Mouse (Mus musculus): ENCODE measurements at regions not wholly inside any gene's neighbourhood (a gene's known extent, or its start where the extent isn't known, plus 50 kb on each side); places are given as distances from the start of the nearest gene placed in this dataset.

DNA sequence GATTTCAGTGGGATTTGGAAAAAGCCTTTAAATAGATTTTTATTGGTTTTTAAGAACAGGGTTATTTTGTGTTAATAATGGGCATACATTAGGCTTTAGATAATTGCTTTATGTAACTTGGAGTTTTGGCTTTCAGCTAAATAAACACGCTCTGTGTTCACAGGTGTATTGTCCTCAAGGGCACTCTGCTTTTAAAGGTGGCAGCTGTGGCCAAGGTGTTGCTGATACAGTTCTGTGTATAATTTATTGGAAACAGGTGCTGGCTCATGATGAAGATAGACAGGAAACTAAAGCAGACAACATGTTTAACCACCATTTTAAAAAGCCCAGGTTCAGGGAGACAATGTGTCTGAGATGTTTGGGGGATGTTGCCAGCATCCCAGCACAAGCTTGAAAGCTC lies 242.3 kb upstream of the Lrtm1 start:
- no peak for DNase-seq (ENCODE audit: low spot score)

- no peak for DNase-seq (ENCODE audit: low spot score)
Measured at GRCm38 (mm10) chr14:28777791-28778190, 240.2 kb upstream of the Lrtm1 start.

GRCm38 (mm10) chr14:28781660-28782059 lies 236.3 kb upstream of the Lrtm1 start:
- DNase-seq (ENCODE audit: low spot score), result no peak

DNA sequence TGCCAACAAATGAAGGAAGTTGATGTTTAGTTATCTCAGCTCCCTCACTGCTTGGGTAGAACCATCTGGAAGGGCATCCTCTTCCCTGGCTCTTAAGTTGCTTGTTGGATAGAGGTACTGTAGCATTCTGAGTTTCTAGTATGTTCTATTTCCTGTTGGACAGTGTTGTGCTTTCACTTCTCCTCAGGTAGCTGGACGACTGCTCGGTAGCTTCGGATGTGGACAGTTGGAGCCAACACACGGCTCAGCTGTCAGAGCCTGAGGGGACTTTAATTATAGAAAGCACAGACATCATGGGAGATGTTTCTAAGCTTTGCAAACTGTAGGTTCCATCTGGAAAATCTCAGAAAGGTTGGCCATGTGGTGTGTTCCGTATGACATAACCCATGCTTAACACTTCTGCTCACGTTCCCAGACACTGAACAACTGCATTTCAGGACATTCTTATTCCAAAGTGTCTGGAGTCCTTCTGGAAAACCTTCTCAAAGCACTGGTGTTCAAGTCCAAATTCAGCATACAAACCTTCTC lies 233.8 kb upstream of the Lrtm1 start:
- no peak for DNase-seq (ENCODE audit: low spot score)

- no peak for DNase-seq (ENCODE audit: low spot score)
Measured at GRCm38 (mm10) chr14:28798290-28798689, 219.7 kb upstream of the Lrtm1 start.

GRCm38 (mm10) chr14:28801681-28802080 lies 216.3 kb upstream of the Lrtm1 start:
- no peak for DNase-seq (ENCODE audit: low spot score)

DNA sequence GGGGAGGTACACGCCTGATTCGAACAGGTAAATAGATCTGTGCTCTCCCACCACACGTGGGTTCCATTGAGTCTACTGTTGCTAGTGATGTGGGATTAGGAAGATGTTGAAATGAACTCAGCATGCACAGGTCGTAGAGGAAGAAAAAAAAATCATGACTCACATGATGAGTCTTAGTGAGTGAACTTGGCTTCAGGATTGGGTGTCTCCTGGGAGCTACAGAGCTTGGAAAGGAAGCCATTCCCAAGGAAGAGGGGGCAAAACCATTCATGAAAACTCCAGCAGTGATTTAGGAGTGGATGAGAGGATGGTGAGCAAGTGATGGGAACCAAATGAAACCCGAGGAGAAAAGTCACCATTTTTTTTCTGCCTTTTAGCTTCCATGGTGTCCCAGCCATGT lies 215.9 kb upstream of the Lrtm1 start:
- no peak for DNase-seq (ENCODE audit: low spot score)

GRCm38 (mm10) chr14:28808094-28808493 lies 209.9 kb upstream of the Lrtm1 start:
- no peak for DNase-seq (ENCODE audit: low spot score)

- no peak for DNase-seq (ENCODE audit: low spot score)
Measured at GRCm38 (mm10) chr14:28809355-28809754, 208.7 kb upstream of the Lrtm1 start.

DNA sequence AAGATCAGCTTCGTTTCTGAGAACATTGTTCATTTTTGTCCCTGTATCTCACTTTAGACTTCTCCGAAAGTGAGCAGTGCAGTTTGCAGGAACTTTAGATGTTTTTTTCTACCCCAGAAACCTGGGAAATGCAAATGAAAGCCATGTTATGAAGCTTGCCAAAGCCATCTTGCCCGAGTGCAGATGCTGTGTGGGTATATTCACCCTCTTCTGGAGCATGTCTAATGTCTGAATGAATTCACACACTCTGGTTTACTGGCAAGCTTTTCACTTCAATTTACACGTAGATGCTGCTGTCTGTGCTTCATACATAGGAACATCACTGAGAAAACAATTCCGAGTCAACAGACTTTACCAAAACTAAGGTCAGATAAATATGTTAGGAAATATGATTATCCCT lies 197.0 kb upstream of the Lrtm1 start:
- no peak for DNase-seq (ENCODE audit: low spot score)

- DNase-seq (ENCODE audit: low spot score), result no peak
Measured at GRCm38 (mm10) chr14:28827186-28827585, 190.8 kb upstream of the Lrtm1 start.

- DNase-seq (ENCODE audit: low spot score), result no peak
Measured at GRCm38 (mm10) chr14:28837117-28837516, 180.9 kb upstream of the Lrtm1 start.

DNA sequence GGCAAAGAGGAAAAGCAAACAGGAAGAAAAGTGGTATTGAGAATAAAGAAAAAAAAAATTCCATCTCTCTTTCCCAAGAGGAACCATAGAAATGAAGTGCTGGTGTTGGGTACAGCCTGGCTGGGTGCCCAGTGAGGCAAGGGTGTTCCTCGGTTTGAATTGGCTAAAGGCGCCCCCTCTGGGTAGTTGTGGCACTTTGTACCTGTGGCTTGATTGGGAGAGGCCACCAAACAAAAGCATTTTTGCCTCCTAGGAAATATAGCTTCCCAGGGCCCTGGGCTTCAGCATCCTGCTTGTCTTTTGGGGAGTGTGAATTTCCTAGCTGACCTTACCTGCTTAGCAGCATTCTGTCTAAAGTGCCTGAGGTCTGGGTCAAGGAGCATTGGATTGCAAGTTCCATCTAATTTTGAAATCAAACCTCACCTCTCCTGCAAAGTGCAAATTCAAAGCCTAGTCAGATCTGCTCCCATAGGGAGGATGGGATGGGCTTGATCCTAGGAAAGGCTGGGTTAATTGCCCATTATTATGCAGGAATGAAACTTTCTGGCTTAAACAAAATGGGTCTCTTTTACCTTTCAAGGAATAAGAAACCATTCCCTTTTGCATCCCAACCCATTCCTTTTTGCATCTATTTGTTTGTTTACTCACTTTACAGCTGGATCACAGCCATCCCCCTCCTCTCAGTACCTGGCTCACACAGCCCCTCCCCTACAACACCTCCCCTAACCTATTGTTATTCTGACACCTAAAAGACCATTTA lies 169.0 kb upstream of the Lrtm1 start:
- peak; percentile 54 for DNase-seq (ENCODE audit: low spot score)

All from testis, postnatal 10 days (tissue).